Mouse (Mus musculus): ENCODE measurements around the gene Rtn1. TPM values are rescaled to one million over a fixed set of nuclear protein-coding genes. Genes with fewer than 3 reads are reported as not detected.
A peak's percentile ranks its signal among the peaks of the same experiment; 100 is the strongest.

The Rtn1 gene
- total RNA-seq, 2 experiments from 2014 or later = 1,597 to 1,728 TPM

DNA sequence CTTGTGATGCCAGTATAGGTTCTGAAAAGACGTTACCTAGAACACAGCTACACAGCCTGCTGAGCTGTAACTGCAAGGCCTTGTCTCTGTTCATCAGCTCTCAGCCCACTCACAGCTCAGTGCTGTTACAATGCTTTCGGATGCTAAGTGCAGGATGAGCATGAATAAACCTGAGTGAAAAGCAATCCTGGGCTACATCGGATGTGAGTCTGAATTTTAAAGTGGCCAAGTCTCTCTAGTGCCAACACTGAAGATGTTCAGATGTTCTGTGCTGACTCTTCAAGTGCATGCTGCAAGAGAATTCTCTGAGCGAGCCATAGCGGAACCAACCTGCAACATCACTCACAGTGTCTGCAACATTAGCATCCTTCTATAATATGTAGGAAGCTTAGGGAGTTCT, 32.5 kb downstream of the Rtn1 start:
- intact Hi-C loops (cut with DNase I) = no loop called here
- no peak for DNase-seq

DNA sequence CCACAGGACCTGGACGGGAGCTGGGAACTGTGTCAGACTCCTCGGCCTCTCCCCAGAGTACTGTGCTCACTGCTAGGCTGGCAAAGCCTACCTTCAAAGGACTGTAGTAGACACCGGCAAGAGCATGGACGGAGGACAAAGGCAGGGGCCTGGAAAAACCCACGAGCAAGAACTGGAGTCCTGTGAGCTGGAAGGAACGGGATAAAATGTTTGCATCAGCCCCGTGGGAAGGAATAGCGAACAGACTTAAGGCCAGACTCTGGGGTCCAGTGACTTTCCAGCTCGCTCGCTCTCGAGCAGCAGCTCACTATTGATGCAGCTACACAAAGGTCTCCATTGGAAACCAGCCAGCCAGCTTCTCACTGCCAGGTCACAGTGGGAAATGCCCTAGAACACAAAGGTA, 34.0 kb downstream of the Rtn1 start:
- peak; percentile 63 for DNase-seq
- intact Hi-C loops (cut with DNase I) = no loop called here

DNA sequence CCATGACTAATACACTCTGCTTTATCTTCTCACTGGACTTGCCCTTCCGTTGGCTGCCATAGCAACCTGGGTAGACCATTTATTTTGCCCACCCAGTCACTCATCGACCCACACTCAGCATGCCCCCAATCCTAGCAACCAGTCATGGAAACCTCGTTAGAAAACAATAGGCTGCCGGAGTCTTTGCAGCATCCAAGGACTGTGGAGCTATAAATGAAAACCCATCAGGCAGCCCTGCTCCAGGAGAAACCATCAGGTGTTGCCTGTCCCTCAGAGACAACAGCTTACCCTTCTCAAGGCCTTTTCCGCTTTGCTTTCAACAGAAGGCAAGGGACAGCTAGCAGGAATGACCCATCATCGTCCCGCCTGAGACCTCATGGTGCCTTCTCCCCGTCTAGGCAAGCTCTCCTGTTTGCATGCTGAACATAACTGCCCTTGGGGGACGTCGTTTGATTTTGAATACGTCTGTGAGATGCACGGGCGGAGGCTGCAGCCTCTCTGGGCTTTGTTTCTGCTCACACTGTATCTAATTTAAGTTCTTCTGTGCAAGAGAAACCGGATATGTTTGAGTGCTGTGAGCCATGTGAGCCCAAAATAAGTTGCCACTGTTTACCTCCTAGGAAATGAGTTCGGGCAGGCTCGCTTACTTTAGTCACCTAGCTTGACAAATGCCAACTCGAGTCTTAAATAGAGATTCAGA, 34.8 kb downstream of the Rtn1 start:
- intact Hi-C loops (cut with DNase I) = no loop called here
- peak; percentile 41 for DNase-seq

DNA sequence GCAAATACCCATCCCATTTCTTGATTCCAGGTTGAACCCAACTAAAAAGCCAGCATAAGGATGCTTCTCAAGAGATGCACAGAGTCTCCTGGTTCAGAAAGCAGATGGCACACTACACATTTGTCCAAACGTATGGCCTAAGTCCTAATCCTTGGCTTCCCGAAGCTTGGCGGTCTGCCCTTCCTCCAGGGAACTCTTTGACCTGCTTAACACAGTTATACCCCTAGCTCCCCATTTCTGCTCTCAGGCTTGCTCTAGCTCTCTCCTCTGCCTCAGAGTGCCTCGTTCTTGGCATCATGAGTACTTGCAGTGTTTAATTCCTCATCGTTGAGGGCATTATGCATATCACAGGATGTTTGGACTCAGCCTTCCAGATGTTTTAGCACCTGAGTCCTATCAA, 38.8 kb downstream of the Rtn1 start:
- intact Hi-C loops (cut with DNase I) = no loop called here

DNA sequence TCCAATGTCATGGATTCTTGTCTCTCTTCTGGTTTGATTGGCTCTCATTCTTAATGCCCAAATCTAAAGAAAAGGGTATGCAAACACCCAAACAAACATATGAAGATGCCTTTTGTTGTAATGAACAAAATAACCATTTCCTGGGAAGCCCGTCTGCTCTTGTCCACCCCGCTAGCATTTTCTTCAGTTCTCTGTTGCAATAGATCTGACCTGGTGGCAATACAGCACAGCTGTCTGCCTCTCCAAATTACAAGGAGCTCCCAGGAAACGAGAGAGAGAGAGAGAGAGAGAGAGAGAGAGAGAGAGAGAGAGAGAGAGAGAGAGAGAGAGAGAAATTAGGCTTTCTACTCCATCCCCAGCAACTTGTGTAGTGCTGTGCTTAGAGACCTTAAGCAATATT, 42.1 kb downstream of the Rtn1 start:
- intact Hi-C loops (cut with DNase I) = no loop called here
- no peak for DNase-seq

More for the DNA sequence above, 38.8 kb downstream of the Rtn1 start:
- peak; percentile 75 for DNase-seq

DNA sequence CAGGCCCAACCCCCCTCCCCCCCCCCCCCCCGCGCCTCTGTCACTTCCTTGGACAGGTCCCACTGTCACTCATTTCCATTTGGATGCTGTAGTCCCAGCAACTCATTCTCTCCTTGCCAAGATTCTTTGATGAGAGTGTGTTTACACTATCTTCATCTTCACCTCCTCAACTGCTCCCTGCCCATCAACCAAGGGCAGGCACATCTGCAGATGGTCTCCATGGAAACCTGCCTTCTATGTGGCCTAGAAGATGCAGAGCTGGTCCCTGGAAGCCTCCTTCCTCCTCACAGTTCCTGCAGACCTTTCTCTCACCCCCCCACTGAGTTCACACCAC, 42.8 kb downstream of the Rtn1 start:
- DNase-seq = no peak
- intact Hi-C loops (cut with DNase I) = no loop called here

DNA sequence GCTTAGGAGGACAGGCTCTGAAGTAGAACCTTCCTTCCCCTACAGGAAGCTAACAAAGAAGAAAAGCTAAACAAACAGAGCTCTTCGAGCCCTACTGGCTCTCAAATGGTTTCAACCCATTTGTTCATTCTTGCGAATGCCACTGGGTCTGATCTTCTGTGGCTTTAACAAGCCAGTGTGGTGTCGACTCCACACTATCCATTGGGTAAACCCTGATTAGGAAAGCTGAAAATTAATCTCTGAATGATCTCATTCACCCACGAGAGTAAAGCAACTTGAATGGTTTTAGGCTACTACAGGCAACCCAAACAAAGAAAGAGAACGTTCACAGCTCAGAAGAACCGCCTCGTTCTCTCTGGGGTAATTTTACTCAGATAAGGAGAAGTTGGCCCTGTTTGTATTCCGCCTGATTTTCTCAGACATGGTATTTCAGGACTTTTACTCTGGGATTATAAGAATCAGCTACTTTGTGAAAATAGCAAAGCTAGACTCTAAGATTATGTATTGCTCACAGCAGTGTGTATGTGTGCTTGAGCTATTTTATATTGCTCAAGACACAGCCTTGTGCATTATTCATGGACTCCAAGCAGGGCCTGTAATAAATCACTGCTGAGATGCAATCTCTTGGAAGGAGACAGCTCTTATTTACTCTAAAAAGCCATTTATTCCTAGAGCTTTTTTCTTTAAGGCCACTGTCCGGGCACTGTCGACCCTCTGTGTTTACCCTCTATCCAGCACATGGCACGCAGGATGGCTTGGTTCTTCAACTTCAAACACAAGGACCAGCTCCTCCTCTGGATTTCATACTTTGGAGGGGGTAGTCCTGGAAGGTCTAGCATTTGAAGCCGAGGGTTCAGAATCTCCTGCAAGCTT, 43.4 kb downstream of the Rtn1 start:
- DNase-seq = no peak
- intact Hi-C loops (cut with DNase I) = no loop called here

DNA sequence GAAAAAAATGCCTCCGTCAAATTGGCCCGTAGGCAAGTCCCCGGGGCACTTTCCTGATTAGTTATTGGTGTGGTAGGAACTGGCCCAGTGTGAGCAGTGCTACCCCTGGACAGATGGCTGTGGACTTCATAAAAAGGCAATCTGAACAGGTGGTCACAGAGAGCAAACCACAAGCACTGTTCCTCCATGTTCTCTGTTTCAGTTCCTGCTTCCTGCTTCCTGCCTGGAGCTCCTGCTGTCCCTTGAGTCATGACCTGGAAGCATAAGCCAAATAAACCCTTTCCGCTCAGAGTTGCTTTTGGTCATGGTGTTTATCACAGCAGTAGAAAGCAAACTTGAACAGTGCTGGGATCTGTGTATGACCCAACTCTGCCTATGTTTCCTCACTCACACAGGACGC, 44.3 kb downstream of the Rtn1 start:
- no peak for DNase-seq
- intact Hi-C loops (cut with DNase I) = no loop called here

DNA sequence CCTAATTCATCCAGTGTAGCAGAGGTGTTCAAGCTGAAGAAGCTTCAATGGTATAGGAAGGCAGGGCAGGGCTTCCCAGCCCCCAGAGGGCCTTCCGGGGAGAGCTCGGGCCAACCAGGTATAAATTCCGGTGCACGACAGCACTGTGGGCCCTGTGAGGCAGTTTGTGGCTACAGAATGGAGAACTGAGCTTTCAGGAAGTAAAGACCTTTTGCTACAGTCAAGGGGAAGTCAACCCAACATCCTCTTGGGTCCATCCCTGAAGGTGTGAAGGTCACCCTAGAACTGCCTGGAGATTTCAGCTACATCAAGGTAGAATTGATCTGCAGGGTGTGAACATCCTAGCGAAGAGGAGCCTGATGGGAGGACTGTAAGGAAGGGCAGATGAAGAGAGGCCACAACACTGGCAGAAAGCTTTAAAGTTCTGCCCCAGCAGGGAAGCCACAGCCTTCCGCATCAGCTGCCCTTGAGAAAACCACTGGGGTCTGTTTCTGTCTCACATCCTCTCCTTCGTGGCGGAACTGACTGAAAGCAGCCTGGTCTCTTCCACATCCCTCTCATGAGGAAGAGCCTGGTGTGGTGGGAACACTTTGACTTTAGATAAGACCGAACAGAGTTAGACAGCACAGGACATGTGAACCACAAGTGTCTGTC, 47.0 kb downstream of the Rtn1 start:
- no peak for DNase-seq
- intact Hi-C loops (cut with DNase I) = no loop called here

DNA sequence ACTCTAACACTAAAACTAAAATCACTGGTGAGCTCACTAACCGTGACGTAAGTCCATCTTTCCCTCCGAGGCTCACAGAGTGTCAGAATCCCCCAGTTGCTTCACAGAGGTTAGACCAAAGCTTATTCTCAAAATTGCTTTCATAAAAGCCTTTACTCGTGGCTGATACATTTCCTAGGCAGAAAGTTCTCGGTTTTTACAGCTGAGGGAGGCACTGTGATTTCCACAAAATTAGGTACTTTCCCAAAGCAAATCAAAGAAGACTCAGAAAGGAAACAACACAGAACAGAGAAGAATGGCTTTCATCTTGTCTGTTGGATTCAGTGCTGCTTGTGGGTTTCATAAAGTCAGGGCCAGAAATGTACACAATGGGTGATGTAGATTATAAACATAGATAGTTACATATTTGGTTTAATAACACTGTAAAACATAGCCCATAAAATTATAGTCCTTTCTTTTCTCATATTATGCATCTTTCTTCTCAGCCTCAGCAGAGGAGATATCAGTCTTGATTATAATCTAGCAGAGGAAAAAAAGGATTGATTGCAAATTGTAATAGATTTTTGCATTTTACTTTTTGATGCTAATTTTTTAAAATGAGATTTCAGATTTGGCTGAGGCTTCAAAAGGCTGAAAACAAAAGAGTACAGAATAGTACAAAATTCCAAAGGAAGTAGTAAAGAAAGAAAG, 47.8 kb downstream of the Rtn1 start:
- DNase-seq = no peak
- intact Hi-C loops (cut with DNase I) = no loop called here

DNA sequence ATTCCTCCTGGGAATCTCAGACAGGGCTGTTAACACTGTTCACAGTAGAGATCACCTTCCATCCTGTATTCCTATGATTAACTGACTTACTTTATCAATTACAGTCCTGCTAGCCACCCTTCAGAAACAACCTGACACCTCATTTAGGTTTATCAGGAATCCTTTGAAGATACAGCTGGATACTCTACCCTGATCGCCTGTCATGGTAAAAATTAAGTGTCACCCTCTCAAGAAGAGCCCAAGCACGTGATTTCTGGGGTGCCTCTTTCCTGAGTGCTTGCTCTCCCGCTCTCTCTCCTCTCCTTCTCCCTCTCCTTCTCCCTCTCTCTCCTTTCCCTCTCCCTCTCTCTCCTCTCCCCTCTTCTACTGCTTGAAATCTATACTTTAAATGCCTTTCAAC, 49.0 kb downstream of the Rtn1 start:
- intact Hi-C loops (cut with DNase I) = no loop called here
- DNase-seq = no peak

DNA sequence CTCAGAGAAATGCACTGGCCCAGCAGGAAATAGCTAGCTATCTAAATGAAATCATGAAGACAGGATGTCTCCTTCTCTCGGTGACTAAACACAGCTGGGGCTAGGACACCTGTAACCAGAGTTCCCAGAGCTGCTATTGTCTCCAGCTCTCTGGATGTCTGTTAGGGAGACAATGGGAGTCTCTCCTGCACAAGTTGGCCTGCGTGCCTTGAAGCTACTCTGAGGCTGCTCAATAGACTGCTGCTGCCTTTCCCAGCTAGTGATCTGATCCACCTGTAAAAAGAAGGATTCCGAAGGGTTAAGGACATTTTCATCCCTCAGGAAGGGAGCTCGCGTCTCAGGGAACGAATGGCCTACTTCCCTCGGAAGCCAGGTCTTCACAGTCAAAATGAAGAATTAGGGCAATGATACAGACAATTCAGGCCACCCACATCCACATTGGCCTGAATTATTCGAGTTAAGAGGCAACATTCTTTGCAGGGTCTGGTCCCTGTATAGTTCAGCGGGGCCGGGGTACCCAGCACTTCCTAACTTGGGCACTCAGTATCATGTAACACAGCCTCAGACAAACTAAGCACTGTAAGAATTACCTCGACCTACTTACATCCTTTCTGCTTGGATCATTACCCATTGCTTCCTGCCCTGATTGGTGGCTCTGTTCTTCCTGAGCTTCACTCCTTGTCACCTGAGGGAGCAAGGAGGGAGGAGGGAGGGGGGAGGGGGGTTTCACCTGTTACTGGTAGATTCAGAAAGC, 51.0 kb downstream of the Rtn1 start:
- no peak for DNase-seq
- intact Hi-C loops (cut with DNase I) = no loop called here

DNA sequence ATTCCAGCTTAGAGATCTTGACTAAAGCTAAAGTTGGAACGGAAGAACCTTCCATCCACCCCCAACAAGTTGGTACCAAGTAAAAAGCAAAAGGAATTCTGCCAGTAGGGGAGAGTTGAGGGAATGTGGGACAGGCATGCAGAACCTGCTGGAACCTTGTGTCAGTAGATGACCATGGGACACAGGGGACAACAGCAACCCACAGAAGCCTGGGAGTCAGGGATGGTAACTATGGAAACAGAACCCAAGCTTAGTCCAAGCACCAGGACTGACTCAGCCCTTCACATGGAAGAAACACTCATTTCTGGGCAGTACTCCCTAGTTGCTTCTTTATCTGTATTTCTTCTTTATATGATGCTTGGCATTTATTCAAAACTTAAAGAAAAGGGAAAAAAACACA, 54.6 kb downstream of the Rtn1 start:
- intact Hi-C loops (cut with DNase I) = no loop called here
- no peak for DNase-seq

DNA sequence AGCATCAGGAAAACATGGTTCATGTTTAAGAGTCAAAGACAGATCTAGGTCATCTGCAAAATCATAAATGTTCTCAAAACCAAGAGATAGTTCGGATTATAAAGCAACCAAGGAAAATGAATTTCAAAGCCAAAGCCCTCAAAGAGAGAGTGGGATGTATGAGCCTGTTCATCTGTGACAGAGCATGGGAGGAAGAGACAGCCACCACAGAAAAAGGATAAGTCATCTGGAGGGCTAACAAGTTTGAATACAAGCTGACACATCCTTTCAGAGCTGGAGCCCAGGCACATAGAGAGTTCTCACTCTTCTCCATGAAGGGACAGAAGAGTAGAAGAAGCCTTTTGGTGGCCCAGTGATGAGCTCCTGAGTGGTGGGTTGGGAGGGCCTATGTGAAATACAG, 55.3 kb downstream of the Rtn1 start:
- DNase-seq = no peak

DNA sequence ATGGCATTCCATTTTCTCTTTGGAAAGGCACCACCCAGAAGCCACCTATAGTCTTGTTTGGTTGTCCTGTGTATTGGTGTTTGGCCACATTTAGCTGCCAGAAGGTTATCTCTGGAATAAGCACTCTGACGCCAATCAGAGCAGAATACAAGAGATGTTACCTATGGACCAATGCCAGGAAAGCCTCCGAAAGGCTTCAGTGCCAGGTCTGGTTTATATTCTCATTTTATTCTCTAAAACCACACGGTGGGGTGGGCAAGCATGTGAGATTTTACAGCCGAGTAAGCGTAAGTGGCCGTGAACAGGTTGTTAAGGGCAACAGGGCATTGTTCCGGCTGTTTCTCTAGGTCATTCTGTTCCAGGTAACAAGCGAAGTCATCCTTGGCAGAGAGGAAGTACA, 60.3 kb downstream of the Rtn1 start:
- intact Hi-C loops (cut with DNase I) = no loop called here

More for the DNA sequence above, 55.3 kb downstream of the Rtn1 start:
- intact Hi-C loops (cut with DNase I) = no loop called here

DNA sequence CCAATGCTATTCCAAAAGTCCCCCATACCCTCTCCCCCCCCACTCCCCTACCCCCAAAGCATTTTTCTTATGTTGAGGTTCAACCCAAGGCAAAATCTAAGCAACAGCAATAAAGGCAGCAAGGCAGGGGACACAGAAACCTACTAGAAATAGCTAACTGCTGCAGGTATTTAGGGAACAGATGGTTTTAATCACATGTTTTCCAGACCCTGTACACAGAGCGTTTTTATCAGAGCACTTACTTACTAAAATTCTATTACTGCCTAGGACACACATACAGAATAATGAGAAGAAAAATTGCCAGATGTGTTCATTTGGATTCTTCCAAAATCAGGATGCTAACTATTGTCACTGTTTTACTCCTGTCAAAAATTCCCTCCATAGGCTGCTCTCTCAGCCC, 61.7 kb downstream of the Rtn1 start:
- DNase-seq = no peak
- intact Hi-C loops (cut with DNase I) = no loop called here

More for the DNA sequence above, 60.3 kb downstream of the Rtn1 start:
- no peak for DNase-seq

DNA sequence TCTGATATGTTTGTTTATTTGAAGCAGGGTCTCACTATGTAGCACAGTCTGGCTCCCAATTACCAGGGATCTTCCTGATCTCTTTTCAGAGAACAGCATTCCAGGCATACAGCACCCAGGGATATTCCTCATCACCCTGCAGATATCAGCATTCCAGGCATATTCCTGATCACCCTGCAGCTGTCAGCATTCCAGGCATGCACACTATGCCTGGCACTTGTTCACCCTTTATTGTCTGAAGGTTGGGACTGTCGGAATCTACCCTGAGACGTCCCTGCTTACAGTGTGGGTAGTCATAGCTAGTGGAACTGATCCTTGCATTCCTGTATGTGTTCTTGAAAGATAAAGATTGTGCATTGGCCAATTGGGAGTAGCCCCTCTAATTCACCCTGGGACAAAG, 65.2 kb downstream of the Rtn1 start:
- DNase-seq = no peak
- intact Hi-C loops (cut with DNase I) = no loop called here

DNA sequence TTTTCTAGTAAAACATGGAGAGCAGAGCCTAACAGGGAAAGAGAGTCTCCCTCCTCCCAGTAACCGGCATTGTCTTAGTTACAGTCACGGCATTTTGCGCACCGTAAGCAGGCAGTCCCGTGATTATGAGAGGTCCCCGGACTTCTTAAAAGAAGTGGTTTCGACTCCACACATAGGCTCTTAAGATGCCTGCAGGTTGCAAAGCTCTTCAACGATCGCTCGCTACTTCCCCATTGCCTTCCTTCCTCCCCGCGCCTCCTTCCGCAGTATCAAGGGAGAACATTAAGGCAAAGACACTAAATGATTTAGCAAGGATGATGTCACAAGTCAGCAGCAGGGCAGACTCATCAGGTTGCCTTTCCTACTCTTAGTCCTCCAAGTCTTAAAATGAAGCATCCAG, 72.8 kb downstream of the Rtn1 start:
- no peak for DNase-seq
- intact Hi-C loops (cut with DNase I) = no loop called here

DNA sequence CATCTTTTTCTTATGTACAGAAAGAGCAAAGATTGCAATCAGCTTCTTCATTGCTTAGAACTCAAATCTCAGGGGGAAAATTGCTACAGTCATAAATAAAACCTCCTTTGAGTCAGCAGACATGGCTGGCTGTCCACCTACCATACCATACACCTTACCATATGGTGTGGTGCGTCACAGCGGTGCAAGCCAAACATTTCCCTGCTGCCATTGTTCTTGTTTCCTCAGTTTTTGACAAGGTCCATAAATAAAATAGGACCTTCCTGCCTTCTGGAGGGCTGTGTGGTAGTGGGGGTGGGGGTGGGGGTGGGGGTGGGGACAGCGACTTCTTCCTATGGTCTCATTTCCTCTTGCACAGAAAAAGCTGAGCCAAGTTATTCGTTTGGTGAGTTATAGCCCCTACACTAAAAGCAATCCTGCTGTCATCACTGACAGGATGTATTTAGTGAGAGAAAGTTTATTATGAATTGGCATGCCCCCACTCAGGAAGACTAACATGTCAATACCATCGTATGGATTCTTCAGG, 76.3 kb downstream of the Rtn1 start:
- no peak for DNase-seq
- intact Hi-C loops (cut with DNase I) = no loop called here

DNA sequence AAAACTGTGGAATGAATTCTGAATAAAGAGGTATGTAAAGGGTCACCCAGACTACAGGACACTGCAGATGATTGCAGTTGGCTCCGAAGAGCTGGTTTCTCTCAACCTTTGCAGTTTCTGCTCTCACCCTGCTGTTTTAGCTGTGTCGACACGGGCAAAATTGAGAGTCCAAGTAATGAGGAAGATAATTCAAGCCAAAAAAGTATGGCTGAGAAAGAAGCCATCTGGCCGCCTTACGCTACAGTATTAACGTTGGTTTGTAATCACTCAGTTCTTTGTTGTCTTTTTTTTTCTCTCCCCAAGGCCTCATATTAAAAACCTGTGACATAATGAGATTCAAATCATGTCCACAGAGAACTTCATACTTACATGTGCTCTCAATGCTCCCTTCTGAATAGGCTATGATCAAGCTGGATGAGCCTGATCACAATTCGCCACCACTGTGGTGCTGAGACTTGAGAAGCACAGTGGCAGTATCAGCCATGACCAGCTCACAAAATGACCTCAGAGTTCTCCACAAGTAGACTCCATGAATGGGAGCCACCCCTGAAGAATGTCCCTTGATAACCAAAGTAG, 76.9 kb downstream of the Rtn1 start:
- intact Hi-C loops (cut with DNase I) = no loop called here
- no peak for DNase-seq
